Mouse (Mus musculus) neural tube, embryonic 11.5 days (tissue): ENCODE data around the gene Zfp536. TPM values are rescaled to one million over a fixed set of nuclear protein-coding genes. Genes with fewer than 3 reads are reported as not detected.

Source experiments
- ATAC-seq: fragments of 200-750 bp; cut with Nextera tagmentation; 2 replicates; pipeline ENCODE4 v1.8.0; 2017; ENCODE audit warnings: moderate number of reproducible peaks, mild to moderate bottlenecking, moderate TSS enrichment, moderate library complexity; ENCODE audit not compliant: insufficient read depth, low FRiP score, low TSS enrichment
- DNase-seq: peaks from one replicate; pipeline ENCODE4 v3.0.0-alpha.2; 2015; ENCODE audit warnings: low spot score
- H3K27ac ChIP-seq: fragments of 300-500 bp; sonication (generic); 2 replicates; pipeline ENCODE4 v1.5.1; 2014; ENCODE audit warnings: low read depth, mild to moderate bottlenecking, low read length
- H3K27me3 ChIP-seq: fragments of 300-500 bp; sonication (generic); 2 replicates; pipeline ENCODE4 v1.6.1; 2014; ENCODE audit warnings: mild to moderate bottlenecking, low read length, mixed read lengths; ENCODE audit not compliant: control insufficient read depth, insufficient read depth
- H3K36me3 ChIP-seq: fragments of 300-500 bp; sonication (generic); 2 replicates; pipeline ENCODE4 v1.6.1; 2014; ENCODE audit warnings: mild to moderate bottlenecking, low read length, moderate library complexity, mixed read lengths; ENCODE audit not compliant: control insufficient read depth, insufficient read depth
- H3K4me1 ChIP-seq: fragments of 300-500 bp; sonication (generic); 2 replicates; pipeline ENCODE4 v1.6.1; 2014; ENCODE audit warnings: low read length, mixed read lengths; ENCODE audit not compliant: control insufficient read depth, insufficient read depth
- H3K4me2 ChIP-seq: fragments of 300-500 bp; sonication (generic); 2 replicates; pipeline ENCODE4 v1.6.1; 2014; ENCODE audit warnings: low read depth, mild to moderate bottlenecking, moderate library complexity
- H3K4me3 ChIP-seq: fragments of 300-500 bp; sonication (generic); 2 replicates; pipeline ENCODE4 v1.5.1; 2014; ENCODE audit warnings: low read depth, low read length
- H3K9ac ChIP-seq: fragments of 300-500 bp; sonication (generic); 2 replicates; pipeline ENCODE4 v1.6.1; 2014; ENCODE audit warnings: mild to moderate bottlenecking, low read length
- H3K9me3 ChIP-seq: fragments of 300-500 bp; sonication (generic); 2 replicates; pipeline ENCODE4 v1.6.1; 2016; ENCODE audit warnings: low read length; ENCODE audit not compliant: control insufficient read depth
- WGBS: fragments of 180-500 bp; shearing (Covaris S2); extraction: QIAGEN DNeasy Blood & Tissue Kit; methylation state at CpG from one replicate; pipeline ENCODE4 v1.1.7; 2014; 5-methylcytosine and 5-hydroxymethylcytosine counted together
- polyA plus RNA-seq: library from polyadenylated mRNA; unstranded; fragments of >200 nt; fragmentation: Nextera tagmentation; extraction: Ambion mirVana; gene quantifications from 2 replicates; pipeline ENCODE4 v1.2.1, GENCODE M21; 2014

Zfp536 gene
- polyA plus RNA-seq, 1 experiment from 2014 or later: 23.6 TPM

DNA sequence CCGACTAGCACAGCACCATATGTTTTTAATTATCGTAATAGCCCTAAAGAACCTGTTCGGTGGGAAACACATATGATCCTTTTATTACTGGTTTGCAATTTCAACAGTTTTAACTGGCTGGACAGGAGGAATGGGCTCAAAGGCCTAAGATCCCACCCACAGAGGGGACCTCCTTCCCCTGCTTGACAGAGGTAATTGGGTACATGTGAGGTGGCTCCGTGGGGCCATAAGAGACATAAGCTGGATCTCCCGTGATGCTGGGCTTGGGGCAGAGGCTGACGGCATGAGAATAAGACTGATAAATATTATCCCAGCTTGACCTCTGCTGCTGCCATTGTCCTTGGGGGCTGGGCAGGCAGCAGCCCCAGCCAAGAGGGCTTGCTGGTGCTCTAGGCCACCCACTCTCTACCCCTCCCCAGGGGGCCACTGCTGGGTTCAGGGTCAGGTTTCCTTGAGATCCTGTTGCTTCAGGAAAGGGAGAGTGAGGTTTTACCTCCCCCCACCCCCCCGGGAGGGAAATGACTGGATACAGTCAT, 309.2 kb downstream of the Zfp536 start:
- WGBS: 35% methylated on average over 7 of the region's 7 CpGs
- H3K4me3 ChIP-seq: no peak overlapping the region
- 0 out of 2 replicates have a peak overlapping the region, but pooled peaks have one; percentile 14 for H3K4me2 ChIP-seq
- H3K9me3 ChIP-seq: no peaks in the 10 kb centered on the region
- no peak overlapping the region for H3K27ac ChIP-seq
- H3K36me3 ChIP-seq: no peaks in the 10 kb centered on the region
- no peak for ATAC-seq
- H3K4me1 ChIP-seq: peaks cover 5% of the 10 kb centered on the region
- peak; percentile 45 for DNase-seq
- no peaks in the 10 kb centered on the region for H3K27me3 ChIP-seq
- H3K9ac ChIP-seq: no peak overlapping the region

DNA sequence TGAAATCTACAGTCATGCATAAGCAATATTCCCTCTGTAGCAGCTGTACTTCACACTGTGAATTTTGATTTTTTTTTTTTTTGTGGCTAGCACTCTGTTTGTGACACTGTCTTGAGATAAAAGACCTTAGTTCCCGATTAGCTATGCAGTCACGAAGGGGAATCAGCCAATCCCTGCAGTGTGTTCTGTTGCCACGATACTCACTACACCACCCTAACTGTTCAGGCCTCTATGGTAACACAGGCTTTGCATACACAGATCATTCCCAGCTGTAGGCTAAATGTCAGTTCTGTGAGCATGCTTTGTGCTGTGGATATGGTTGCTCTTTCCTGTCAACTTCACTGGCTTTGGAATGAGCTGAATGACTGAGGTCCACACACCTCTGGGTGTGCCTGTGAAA, 325.9 kb downstream of the Zfp536 start:
- Histone ChIP-seq H3K9me3 (no peaks in the 10 kb centered on the region), H3K36me3 (no peaks in the 10 kb centered on the region), H3K9ac (no peak overlapping the region), H3K27me3 (no peaks in the 10 kb centered on the region), H3K27ac (no peak overlapping the region), H3K4me3 (no peak overlapping the region), H3K4me1 (0 out of 2 replicates have a peak, but pooled peaks cover 2% of the 10 kb centered on the region), H3K4me2 (no peak overlapping the region)
- DNase-seq (no peak), ATAC-seq (no peak)
- WGBS: 92% methylated on average over 3 of the region's 3 CpGs

DNA sequence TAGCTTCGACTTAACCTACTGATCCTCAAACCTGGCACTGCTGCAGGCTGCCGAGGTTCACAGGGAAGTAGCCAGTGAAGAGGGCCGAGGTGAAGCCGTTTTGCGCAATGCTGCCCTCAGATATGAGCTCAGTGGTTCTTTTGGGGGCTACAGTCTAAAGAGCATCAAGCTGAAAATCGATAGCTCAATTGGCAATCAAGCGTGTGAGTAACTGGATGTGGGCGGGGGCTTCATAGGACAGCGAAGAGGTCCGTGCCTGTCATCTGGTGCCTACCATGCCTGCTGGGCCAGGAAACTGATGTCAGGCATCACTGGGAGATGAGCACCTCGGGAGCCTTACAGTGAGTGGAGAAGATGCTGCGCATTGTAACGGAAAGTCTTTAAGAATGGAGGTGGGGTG, 333.5 kb downstream of the Zfp536 start:
- 84% methylated on average over 13 of the region's 13 CpGs for WGBS
- no peak for ATAC-seq
- H3K9ac ChIP-seq: no peak overlapping the region
- H3K9me3 ChIP-seq: no peaks in the 10 kb centered on the region
- H3K4me3 ChIP-seq: no peak overlapping the region
- no peak overlapping the region for H3K4me2 ChIP-seq
- H3K27ac ChIP-seq: no peak overlapping the region
- DNase-seq: no peak
- peaks cover 9% of the 10 kb centered on the region; the same call in 1 of the 2 replicates for H3K4me1 ChIP-seq
- H3K27me3 ChIP-seq: no peaks in the 10 kb centered on the region
- no peaks in the 10 kb centered on the region for H3K36me3 ChIP-seq

DNA sequence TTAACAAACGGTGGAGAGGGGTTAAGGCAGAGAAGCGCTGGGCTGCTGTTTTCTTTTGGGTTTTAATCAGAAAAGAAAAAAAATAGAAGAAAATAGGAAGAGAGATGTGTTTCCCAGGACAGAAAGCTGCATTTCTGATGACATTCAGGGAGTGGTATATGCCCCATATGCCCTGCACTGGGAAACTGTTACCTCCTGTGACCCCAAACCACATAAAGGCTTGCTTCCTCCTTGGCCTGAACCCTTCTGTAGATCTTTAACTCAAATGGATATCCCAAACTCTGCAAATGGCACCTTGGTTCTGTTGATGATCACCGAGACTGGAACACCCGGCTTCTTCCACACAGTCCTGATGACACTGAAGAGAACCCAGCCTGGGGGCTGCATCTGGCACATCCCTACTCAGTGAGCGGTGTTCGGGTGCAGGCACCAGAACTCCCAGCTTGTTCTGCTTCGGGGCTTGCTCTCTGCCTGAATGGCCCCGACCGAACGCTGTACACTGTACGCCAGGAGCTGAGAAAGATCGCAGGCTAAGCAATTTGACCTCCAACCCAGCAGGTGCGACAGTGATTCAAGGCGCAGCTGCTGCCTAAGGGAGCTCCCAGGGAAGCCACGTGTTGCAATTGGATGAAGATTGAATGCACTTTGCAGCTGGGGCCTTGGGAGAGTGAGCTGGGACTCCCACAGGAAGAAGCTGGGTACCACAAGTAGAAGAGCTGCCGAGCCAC, 334.2 kb downstream of the Zfp536 start:
- no peak overlapping the region for H3K9ac ChIP-seq
- no peaks in the 10 kb centered on the region for H3K36me3 ChIP-seq
- no peak overlapping the region for H3K4me2 ChIP-seq
- WGBS: 43% methylated on average over 16 of the region's 16 CpGs
- no peak overlapping the region for H3K27ac ChIP-seq
- DNase-seq (peak; percentile 73), ATAC-seq (peak; percentile 61)
- H3K4me3 ChIP-seq: no peak overlapping the region
- H3K27me3 ChIP-seq: no peaks in the 10 kb centered on the region
- H3K9me3 ChIP-seq: no peaks in the 10 kb centered on the region
- peaks cover 9% of the 10 kb centered on the region; the same call in 1 of the 2 replicates for H3K4me1 ChIP-seq

DNA sequence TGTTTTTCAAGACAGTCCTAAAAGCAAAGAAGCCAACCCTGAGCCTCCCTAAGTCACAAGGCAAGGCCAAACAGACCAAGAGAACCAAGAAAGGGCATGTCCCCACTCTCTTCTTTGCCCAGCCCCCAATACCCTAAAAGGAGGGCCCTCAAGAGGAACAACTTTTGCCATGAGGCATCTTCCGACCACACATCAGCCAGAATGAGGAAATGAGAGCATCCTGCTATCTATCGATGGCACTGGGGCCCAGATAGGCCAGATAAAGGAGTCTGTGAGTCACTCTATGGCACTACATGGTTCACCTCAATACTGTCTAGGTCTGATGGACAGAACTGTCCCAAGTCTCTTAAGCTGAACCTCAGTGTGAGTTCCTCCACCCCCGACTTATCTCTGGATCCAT, 335.6 kb downstream of the Zfp536 start:
- H3K9ac ChIP-seq: no peak overlapping the region
- peaks cover 9% of the 10 kb centered on the region; the same call in 1 of the 2 replicates for H3K4me1 ChIP-seq
- WGBS: 90% methylated on average over 3 of the region's 3 CpGs
- no peaks in the 10 kb centered on the region for H3K36me3 ChIP-seq
- ATAC-seq (no peak), DNase-seq (no peak)
- no peak overlapping the region for H3K27ac ChIP-seq
- H3K9me3 ChIP-seq: no peaks in the 10 kb centered on the region
- no peaks in the 10 kb centered on the region for H3K27me3 ChIP-seq
- no peak overlapping the region for H3K4me3 ChIP-seq
- no peak overlapping the region for H3K4me2 ChIP-seq

DNA sequence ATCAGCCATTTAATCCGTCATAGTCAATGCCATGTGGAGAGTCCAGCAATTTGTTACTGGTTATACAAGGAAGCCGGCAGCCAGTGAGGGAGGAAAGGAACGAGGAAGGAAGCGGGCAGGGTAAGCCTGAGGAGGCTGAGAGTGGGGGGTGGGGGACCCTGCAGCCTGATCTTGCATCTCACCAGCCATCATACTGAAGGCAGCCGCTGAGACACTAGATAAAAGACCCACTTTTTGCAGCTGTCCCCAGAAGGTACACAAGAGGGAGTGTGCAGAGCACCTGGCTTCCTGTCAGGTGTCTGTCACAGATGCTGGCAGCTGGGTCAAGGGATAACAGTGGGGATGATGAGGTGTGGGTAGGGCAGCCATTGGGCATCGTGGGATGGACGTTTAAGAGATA, 340.3 kb downstream of the Zfp536 start:
- Histone ChIP-seq H3K36me3 (no peaks in the 10 kb centered on the region), H3K27me3 (no peaks in the 10 kb centered on the region), H3K4me3 (no peak overlapping the region), H3K4me1 (no peaks in the 10 kb centered on the region), H3K9me3 (no peaks in the 10 kb centered on the region), H3K27ac (no peak overlapping the region), H3K4me2 (no peak overlapping the region), H3K9ac (no peak overlapping the region)
- DNase-seq: peak; percentile 24
- ATAC-seq: no peak
- 52% methylated on average over 7 of the region's 7 CpGs for WGBS

DNA sequence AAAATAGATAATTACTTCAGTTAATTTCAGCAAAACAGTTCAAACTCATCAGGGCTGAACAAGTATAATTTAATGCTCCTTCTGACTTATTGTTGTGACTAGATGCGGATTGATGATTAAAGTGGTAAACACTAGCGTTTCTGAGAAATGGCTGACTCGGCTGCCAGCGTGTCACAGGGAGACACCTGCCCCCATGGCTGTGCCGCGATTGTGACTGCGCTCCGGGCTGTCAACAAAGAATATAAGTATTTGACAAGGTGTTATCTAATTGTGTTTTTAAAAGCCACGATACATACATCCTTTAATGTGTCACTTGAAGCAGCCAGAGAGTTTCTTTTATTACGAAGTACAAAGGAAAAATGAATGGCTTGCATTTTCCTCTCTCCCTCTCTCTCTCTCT, 342.0 kb downstream of the Zfp536 start:
- no peaks in the 10 kb centered on the region for H3K27me3 ChIP-seq
- no peak overlapping the region for H3K4me3 ChIP-seq
- DNase-seq: no peak
- no peaks in the 10 kb centered on the region for H3K4me1 ChIP-seq
- no peak for ATAC-seq
- H3K9ac ChIP-seq: no peak overlapping the region
- no peaks in the 10 kb centered on the region for H3K36me3 ChIP-seq
- H3K27ac ChIP-seq: no peak overlapping the region
- 83% methylated on average over 10 of the region's 10 CpGs for WGBS
- no peak overlapping the region for H3K4me2 ChIP-seq
- H3K9me3 ChIP-seq: no peaks in the 10 kb centered on the region

DNA sequence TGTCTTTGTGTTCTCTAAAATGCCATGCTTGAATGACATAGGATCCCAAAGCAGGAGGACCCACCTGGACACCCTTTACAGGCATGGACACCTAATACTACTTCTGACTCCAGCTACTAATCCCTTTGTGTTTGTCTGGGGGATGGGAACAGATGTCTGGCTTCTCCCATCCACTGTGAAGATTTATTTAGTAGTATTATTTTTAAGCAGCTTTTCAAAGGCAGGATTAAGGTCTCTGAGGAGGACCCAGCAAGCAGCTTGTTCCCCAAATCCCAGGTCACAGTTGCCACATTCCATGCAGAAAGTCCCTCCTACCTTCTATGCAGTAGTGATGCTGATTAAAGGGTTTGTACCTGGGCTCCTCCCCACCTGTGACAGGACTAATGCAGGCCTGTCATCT, 347.4 kb downstream of the Zfp536 start:
- Histone ChIP-seq H3K36me3 (no peaks in the 10 kb centered on the region), H3K27me3 (no peaks in the 10 kb centered on the region), H3K9ac (no peak overlapping the region), H3K4me1 (no peaks in the 10 kb centered on the region), H3K9me3 (no peaks in the 10 kb centered on the region), H3K4me3 (no peak overlapping the region), H3K27ac (no peak overlapping the region), H3K4me2 (no peak overlapping the region)
- ATAC-seq: no peak
- no peak for DNase-seq

DNA sequence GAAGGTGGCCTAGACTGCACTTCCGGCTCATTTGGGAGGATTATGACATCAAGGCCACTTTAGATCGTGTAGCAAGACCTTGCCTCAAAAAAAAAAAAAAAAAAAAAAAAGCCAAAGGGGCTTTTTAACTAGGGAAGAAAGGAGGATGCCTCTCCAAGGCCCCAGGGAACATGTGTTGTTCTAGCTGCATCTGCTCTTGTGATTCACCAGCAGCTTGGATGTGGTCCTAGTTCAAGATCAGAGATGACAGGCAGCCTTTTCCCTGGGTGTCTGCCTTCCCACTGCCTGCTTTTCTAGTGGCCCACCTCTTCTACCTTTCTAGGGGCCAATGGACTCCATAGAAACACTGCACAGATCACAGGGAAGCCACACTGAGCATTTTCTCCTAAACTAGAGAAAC, 350.5 kb downstream of the Zfp536 start:
- H3K4me2 ChIP-seq: no peak overlapping the region
- DNase-seq: no peak
- H3K9ac ChIP-seq: no peak overlapping the region
- no peaks in the 10 kb centered on the region for H3K9me3 ChIP-seq
- no peaks in the 10 kb centered on the region for H3K36me3 ChIP-seq
- H3K4me3 ChIP-seq: no peak overlapping the region
- no peaks in the 10 kb centered on the region for H3K27me3 ChIP-seq
- WGBS: 76% methylated on average over 2 of the region's 2 CpGs
- no peak for ATAC-seq
- H3K4me1 ChIP-seq: no peaks in the 10 kb centered on the region
- no peak overlapping the region for H3K27ac ChIP-seq
